8 mouse cellular contexts compared by ENCODE assay signal in genomic region chr3:86998433-86999414, GRCm38 (mm10). TPM values are rescaled to one million over a fixed set of nuclear protein-coding genes. Genes with fewer than 3 reads are reported as not detected.
DNase-seq lines count a peak whose midpoint lies in the region; ATAC-seq and TF ChIP-seq lines count a peak whose summit lies in the region.
"Not testable (repeated sequence)": the region's sequence is repeated elsewhere in the genome, so short reads cannot be mapped to it uniquely, and the experiment has no call there.

No protein-coding gene starts in this region.

- ATAC-seq in heart, embryonic 12.5 days (ENCODE audit: insufficient number of reproducible peaks, low FRiP score) = peak; percentile 93
- ATAC-seq in kidney, embryonic 15.5 days (replicated peaks; ENCODE audit: low FRiP score) = peak; percentile 98

- peak; percentile 82 for DNase-seq in B cell, adult 2 months
- peak; percentile 75 for DNase-seq in liver, adult 2 months (ENCODE audit: extremely low read depth, low read depth, low spot score)
- peak; percentile 48 to 49 for DNase-seq in monocyte, adult 2 months (ENCODE audit: low read depth in 1 of 2, low spot score in 2 of 2)
- peak; percentile 55 to 64 for DNase-seq in spleen, postnatal 14 days (ENCODE audit: low spot score in 2 of 2)

- not testable (repeated sequence) for TF ChIP-seq POLR2A in bone marrow macrophage, adult 2 months (IDR thresholded peaks at IDR 0.05; ENCODE audit: borderline replicate concordance, low read depth, low read length)
- TF ChIP-seq POLR2A in embryonic fibroblast, embryonic 13.5 days (IDR thresholded peaks at IDR 0.05; ENCODE audit: low read depth, low read length) = peak; percentile 66
- peak; percentile 67; the same call in 1 of the 2 replicates for TF ChIP-seq POLR2A in liver, adult 2 months (IDR thresholded peaks at IDR 0.05; ENCODE audit: extremely low read depth, insufficient read depth, low read length)

- peak overlapping the region; percentile 65 for H3K27ac ChIP-seq in bone marrow macrophage, adult 2 months (ENCODE audit: insufficient read depth, low read depth, low read length)
- peak overlapping the region; percentile 52 for H3K27ac ChIP-seq in embryonic fibroblast, embryonic 13.5 days (ENCODE audit: insufficient read depth, low read length)
- H3K27ac ChIP-seq in heart, embryonic 12.5 days (ENCODE audit: poor library complexity, severe bottlenecking) = peak overlapping the region; percentile 88
- peak overlapping the region; percentile 86 for H3K27ac ChIP-seq in kidney, embryonic 15.5 days
- peak overlapping the region; percentile 89 for H3K27ac ChIP-seq in liver, adult 2 months (replicated peaks; ENCODE audit: insufficient read depth, low read depth, low read length)

- H3K4me2 ChIP-seq in heart, embryonic 12.5 days = peak overlapping the region; percentile 70
- peak overlapping the region; percentile 75 for H3K4me2 ChIP-seq in kidney, embryonic 15.5 days

- H3K79me2 ChIP-seq in liver, adult 2 months (ENCODE audit: control insufficient read depth, insufficient read depth, low read length) = not testable (repeated sequence)

- peak overlapping the region; percentile 79 for H3K9ac ChIP-seq in heart, embryonic 12.5 days
- H3K9ac ChIP-seq in kidney, embryonic 15.5 days = peak overlapping the region; percentile 57
- H3K9ac ChIP-seq in liver, adult 2 months (ENCODE audit: low read depth, low read length) = peak overlapping the region; percentile 83

- not testable (repeated sequence) for H3K27me3 ChIP-seq in heart, embryonic 12.5 days (replicated peaks); kidney, embryonic 15.5 days; liver, adult 2 months (ENCODE audit: control insufficient read depth, insufficient read depth, low read length)

- TF ChIP-seq CTCF in bone marrow macrophage, adult 2 months (IDR thresholded peaks at IDR 0.05; ENCODE audit: low read depth, low read length); embryonic fibroblast, embryonic 13.5 days (IDR thresholded peaks at IDR 0.05; ENCODE audit: borderline replicate concordance, insufficient read depth, low read length); liver, adult 2 months (IDR thresholded peaks at IDR 0.05; ENCODE audit: low read depth, low read length): not testable (repeated sequence)

- not testable (repeated sequence) for H3K4me1 ChIP-seq in bone marrow macrophage, adult 2 months (ENCODE audit: control insufficient read depth, insufficient read depth, low read length); embryonic fibroblast, embryonic 13.5 days (ENCODE audit: control insufficient read depth, insufficient read depth, low read length); kidney, embryonic 15.5 days
- peaks cover 11% of the 10 kb centered on the region for H3K4me1 ChIP-seq in heart, embryonic 12.5 days (replicated peaks)
- peaks cover 15% of the 10 kb centered on the region for H3K4me1 ChIP-seq in liver, adult 2 months (ENCODE audit: control insufficient read depth, insufficient read depth, low read length)

- H3K4me3 ChIP-seq in bone marrow macrophage, adult 2 months (ENCODE audit: insufficient read depth, low read length) = peak overlapping the region; percentile 75
- peak overlapping the region; percentile 65 for H3K4me3 ChIP-seq in embryonic fibroblast, embryonic 13.5 days (ENCODE audit: insufficient read depth, low read length)
- peak overlapping the region; percentile 65 for H3K4me3 ChIP-seq in heart, embryonic 12.5 days
- H3K4me3 ChIP-seq in kidney, embryonic 15.5 days (replicated peaks) = peak overlapping the region; percentile 50
- H3K4me3 ChIP-seq in liver, adult 2 months (ENCODE audit: insufficient read depth, low read depth, low read length) = peak overlapping the region; percentile 61

- 6% methylated on average over 24 of the region's 24 CpGs for WGBS in heart, embryonic 12.5 days
- WGBS in kidney, embryonic 15.5 days = 6% methylated on average over 23 of the region's 24 CpGs
- whole genome bisulfite sequencing in liver, adult 2 months = 2% methylated on average over 24 of the region's 24 CpGs

- not testable (repeated sequence) for H3K36me3 ChIP-seq in heart, embryonic 12.5 days; kidney, embryonic 15.5 days; liver, adult 2 months (ENCODE audit: control insufficient read depth, insufficient read depth, low read length)

- H3K9me3 ChIP-seq in heart, embryonic 12.5 days (replicated peaks); kidney, embryonic 15.5 days (replicated peaks): not testable (repeated sequence)

RNA-seq across cellular contexts. Expression of gene Cd1d1, which starts 0.5 kb away (rescaled TPM):
- 6.4 and 7.8 TPM in 2 replicates for polyA plus RNA-seq in bone marrow macrophage, adult 2 months (2012; ENCODE audit: insufficient read depth, insufficient read length, missing spikeins)
- polyA plus RNA-seq in embryonic fibroblast, embryonic 13.5 days (2011; ENCODE audit: insufficient read length, low read depth, missing spikeins) = 7.7 and 9.6 TPM in 2 replicates
- polyA plus RNA-seq in heart, embryonic 12.5 days (2016; fragmentation: Nextera tagmentation; extraction: Ambion mirVana) = 50.0 and 55.5 TPM in 2 replicates
- polyA plus RNA-seq in kidney, embryonic 15.5 days (2015; fragmentation: Nextera tagmentation; extraction: Ambion mirVana) = 29.2 and 31.9 TPM in 2 replicates
- 336 and 410 TPM in 2 replicates for total RNA-seq in liver, adult 2 months (2014; rRNA removed)
- polyA plus RNA-seq in liver, adult 2 months (2012; rRNA removed) = 251 and 268 TPM in 2 replicates

Comparison
In these comparisons a context has a peak if more than half of its experiments do, and no peak if none do; other contexts are left out.
1. Peak in every context shown above with its lines: DNase-seq, ATAC-seq, H3K4me3 ChIP-seq and H3K27ac ChIP-seq.